Mouse (Mus musculus) small intestine, adult 2 months (tissue): ENCODE results near the gene A730049H05Rik. TPM values are rescaled to one million over a fixed set of nuclear protein-coding genes. Genes with fewer than 3 reads are reported as not detected.

Experiments
- H3K27ac ChIP-seq: fragments of 200-500 bp; 2 replicates; pipeline ENCODE4 v1.5.1; 2012; ENCODE audit warnings: low read depth, low read length, control low read depth, inconsistent platforms; ENCODE audit not compliant: insufficient read depth
- H3K27me3 ChIP-seq: fragments of 200-500 bp; 2 replicates; pipeline ENCODE4 v1.6.1; 2012; ENCODE audit warnings: mild to moderate bottlenecking, moderate library complexity, low read length, inconsistent platforms; ENCODE audit not compliant: control insufficient read depth, insufficient read depth
- H3K36me3 ChIP-seq: fragments of 200-500 bp; 2 replicates; pipeline ENCODE4 v1.6.1; 2012; ENCODE audit warnings: mild to moderate bottlenecking, low read length, control low read depth, inconsistent platforms; ENCODE audit not compliant: control insufficient read depth, insufficient read depth
- H3K4me1 ChIP-seq: fragments of 200-500 bp; 2 replicates; pipeline ENCODE4 v1.6.1; 2012; ENCODE audit warnings: low read length, inconsistent platforms, mixed read lengths; ENCODE audit not compliant: control insufficient read depth, insufficient read depth, insufficient read length
- H3K4me3 ChIP-seq: fragments of 200-500 bp; 2 replicates; pipeline ENCODE4 v1.5.1; 2012; ENCODE audit warnings: low read depth, mild to moderate bottlenecking, control low read depth, inconsistent platforms, low read length, moderate library complexity
- CTCF ChIP-seq: fragments of 200-500 bp; IDR thresholded peaks from 2 replicates; pipeline ENCODE4 v1.5.1; 2012; ENCODE audit warnings: low read depth, mild to moderate bottlenecking, control low read depth, inconsistent platforms, low read length, moderate library complexity, mixed read lengths; ENCODE audit not compliant: insufficient replicate concordance, insufficient read length; ENCODE audit errors: extremely low read depth
- POLR2A ChIP-seq: fragments of 200-500 bp; IDR thresholded peaks from 2 replicates; pipeline ENCODE4 v1.6.1; 2012; ENCODE audit warnings: low read depth, mild to moderate bottlenecking, control low read depth, inconsistent platforms, low read length, moderate library complexity
- WGBS: fragments of 180-500 bp; shearing (Covaris S2); methylation state at CpG from one replicate; pipeline ENCODE4 v1.1.7; 2018; 5-methylcytosine and 5-hydroxymethylcytosine counted together
- polyA plus RNA-seq: library from polyadenylated mRNA; depleted of rRNA; stranded (reverse); fragments of >200 nt; gene quantifications from 2 replicates; pipeline ENCODE4 v1.2.3, GENCODE M21; 2012; rRNA removed

Gene A730049H05Rik
- not detected in 2 replicates for polyA plus RNA-seq

DNA sequence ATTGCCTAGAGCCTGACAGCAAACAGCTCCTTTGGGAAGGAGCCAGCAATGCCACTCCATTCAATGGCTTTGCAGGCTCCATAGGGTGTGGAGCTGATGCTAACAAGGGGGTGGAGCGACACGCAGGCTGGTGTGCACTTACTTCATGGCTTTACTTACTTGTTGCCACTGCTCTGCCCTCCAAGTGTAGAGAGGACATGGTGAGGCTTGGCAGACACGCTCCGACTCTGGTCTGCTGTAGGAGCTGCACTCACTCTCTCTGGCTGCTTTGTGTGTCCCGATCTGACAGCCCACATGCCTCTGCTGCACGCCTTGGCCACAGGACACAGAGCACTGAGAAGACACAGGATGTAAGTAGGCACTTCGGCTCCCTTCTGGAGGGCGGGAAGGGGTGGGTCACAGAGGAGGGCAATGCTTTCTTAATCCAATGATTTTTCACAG lies at the start of gene A730049H05Rik:
Gene A730049H05Rik (plus strand): TSS at position 168 of the 441 bp plus-strand sequence.
- no peaks in the 10 kb centered on the region for H3K36me3 ChIP-seq
- H3K4me1 ChIP-seq: no peaks in the 10 kb centered on the region
- WGBS: 36% methylated on average over 8 of the region's 8 CpGs
- no peaks in the 10 kb centered on the region for H3K27me3 ChIP-seq
- TF ChIP-seq POLR2A (no peak), CTCF (no peak)
- H3K27ac ChIP-seq: no peak within 1 kb of the TSS
- no peak within 1 kb of the TSS for H3K4me3 ChIP-seq

DNA sequence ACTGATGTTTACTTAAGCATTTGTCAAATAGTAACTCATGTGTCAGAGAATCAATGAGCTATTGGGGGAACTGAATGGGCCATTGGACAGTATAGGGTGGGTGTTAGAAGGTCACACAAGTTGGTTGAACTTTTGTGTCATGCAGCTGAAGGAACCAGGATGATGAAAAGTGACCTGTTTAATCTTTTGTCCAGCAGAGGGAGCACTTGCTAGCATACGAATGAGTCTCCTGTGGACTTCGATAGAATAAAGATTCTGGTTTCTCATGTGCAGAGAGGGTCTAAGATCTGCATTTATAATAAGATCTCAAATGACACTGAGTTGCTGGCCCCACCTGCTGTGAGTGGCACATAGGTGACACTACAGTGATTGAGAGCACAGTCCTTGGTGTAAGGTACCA lies 39.9 kb upstream of the A730049H05Rik start:
- no peaks in the 10 kb centered on the region for H3K4me1 ChIP-seq
- TF ChIP-seq POLR2A: no peak
- no peak for TF ChIP-seq CTCF
- no peak overlapping the region for H3K27ac ChIP-seq
- 11% methylated on average over 2 of the region's 2 CpGs for WGBS
- no peaks in the 10 kb centered on the region for H3K27me3 ChIP-seq
- no peak overlapping the region for H3K4me3 ChIP-seq
- no peaks in the 10 kb centered on the region for H3K36me3 ChIP-seq

DNA sequence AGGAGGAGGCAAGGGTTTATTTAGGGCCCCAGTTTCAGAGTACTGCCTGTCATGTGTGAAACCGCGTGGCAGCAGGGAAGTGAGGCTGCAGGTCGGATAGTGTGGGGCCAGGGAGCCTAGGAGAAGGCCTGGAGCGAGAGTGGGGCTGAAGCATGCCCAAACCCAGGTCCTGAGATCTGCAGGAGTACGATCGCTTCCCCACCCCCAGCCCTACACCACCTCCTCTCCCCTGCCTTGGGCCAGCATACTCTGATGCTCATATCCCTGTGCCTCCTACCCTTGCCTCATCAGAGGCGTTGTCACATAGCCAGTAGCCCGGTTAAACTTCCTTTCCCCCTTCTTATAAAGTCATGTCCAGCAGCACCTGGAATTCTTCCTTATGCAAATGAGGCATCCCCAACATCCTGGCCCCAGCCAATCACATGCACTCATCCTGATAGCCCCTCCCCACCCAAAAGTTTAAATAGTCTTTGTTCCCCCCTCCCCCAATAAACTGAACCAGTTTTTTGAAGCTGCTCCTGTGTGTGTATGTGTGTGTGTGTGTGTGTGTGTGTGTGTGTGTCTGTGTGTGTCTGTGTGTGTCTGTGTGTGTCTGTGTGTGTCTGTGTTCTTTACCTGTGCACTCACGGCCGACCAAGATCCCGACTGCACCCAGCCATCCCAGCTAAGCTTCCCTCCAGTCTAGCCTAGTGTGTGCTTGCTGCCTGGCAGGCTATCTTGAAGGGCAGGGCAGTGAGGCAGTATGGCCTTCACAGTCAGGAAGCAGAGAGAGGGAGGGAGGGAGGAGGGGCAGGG lies 36.9 kb upstream of the A730049H05Rik start:
- Histone ChIP-seq H3K4me3 (no peak overlapping the region), H3K27ac (no peak overlapping the region), H3K36me3 (no peaks in the 10 kb centered on the region), H3K4me1 (no peaks in the 10 kb centered on the region), H3K27me3 (no peaks in the 10 kb centered on the region)
- TF ChIP-seq CTCF: no peak
- WGBS: 71% methylated on average over 11 of the region's 11 CpGs

DNA sequence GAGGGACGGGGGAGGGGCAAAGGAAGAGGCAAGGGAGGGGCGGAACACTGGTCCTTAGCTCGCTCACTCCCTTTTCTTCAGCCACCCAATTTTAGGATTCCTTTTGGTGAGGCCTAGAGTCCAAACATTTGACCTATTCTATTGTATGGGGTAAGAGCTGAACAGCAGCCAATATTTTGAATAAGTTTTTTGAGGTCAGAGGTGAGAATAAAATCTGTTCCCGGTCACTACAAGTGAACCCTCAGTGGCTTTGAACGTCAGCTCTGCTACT lies 36.4 kb upstream of the A730049H05Rik start:
- Histone ChIP-seq H3K4me1 (no peaks in the 10 kb centered on the region), H3K27me3 (no peaks in the 10 kb centered on the region), H3K36me3 (no peaks in the 10 kb centered on the region), H3K4me3 (no peak overlapping the region), H3K27ac (no peak overlapping the region)
- WGBS: 40% methylated on average over 5 of the region's 5 CpGs
- TF ChIP-seq POLR2A: no peak
- no peak for TF ChIP-seq CTCF

DNA sequence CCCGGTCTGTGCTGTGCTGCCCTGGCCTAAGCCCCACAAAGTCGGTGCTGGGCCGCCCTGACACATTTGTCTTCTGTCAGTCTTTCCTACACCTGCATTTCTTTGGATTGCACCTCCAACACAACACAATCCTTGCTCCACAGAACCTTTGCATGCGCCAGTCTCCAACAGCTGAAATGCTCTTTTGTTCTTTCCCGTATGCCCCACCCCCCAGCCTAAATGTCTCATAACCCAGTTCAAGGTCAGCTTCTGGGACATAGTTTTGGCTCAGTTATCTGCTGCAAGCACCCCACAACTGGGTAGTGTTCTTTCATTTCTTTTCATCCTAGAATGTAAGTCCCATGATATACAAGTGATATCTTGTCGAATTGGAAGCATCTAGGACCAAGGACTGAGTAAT lies 34.8 kb upstream of the A730049H05Rik start:
- Histone ChIP-seq H3K36me3 (no peaks in the 10 kb centered on the region), H3K4me1 (no peaks in the 10 kb centered on the region), H3K27ac (no peak overlapping the region), H3K4me3 (no peak overlapping the region), H3K27me3 (no peaks in the 10 kb centered on the region)
- TF ChIP-seq POLR2A (no peak), CTCF (no peak)
- 77% methylated on average over 6 of the region's 6 CpGs for WGBS

DNA sequence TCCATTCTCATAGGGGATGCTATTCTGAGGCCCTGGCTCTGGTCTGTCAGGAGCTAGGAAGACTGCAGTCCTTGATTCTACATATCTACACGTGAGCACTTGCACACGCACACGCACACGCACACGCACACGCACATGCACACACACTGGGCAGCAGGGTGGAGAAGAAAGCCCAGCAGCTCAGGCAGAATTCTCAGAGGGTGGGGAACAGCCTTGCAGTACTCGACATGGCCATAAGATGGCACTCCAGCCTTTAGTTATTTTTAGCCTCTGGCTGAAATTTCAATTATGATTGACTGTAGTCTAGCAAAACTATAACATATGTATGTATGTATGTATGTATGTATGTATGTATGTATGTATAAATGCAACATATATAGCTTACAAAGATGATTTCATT lies 31.5 kb upstream of the A730049H05Rik start:
- Histone ChIP-seq H3K4me1 (no peaks in the 10 kb centered on the region), H3K27me3 (no peaks in the 10 kb centered on the region), H3K27ac (no peak overlapping the region), H3K36me3 (no peaks in the 10 kb centered on the region), H3K4me3 (no peak overlapping the region)
- 19% methylated on average over 7 of the region's 7 CpGs for WGBS
- TF ChIP-seq CTCF (peak; percentile 43; the same call in 1 of the 2 replicates), POLR2A (no peak)

DNA sequence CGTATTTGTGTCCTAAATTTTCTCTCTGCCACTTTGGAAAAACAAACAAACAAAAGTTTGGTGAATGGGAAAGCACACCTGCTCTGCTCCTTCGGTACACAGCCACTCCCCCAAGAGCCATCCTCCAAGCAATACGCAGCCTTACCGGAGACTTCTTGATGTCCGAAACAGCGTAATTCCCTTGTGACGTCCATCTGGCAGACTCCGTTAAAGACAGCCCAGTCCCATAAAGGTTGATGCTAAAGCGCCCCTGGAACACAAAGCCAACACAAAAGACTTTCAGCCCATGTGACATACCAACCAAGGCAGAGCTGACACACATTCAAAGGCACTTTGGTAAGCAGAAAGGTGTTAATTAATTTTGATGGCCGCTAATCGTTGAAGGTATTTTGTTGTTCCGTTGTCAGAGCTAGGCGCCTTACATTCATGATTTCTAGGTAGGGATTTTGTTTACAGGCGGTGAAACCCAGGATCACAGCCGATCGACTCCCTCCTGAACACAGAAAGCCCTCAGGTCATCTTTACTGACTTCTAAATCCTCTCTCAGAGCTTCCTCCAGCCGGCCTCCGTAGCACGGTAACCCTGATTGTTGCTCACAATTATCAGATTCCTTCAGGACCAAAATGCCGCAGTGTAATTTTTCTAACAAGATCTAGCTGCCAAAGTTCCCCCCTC lies 29.4 kb upstream of the A730049H05Rik start:
- TF ChIP-seq POLR2A: no peak
- TF ChIP-seq CTCF: no peak
- no peak overlapping the region for H3K4me3 ChIP-seq

More for the DNA sequence above, 29.4 kb upstream of the A730049H05Rik start:
- H3K36me3 ChIP-seq: no peaks in the 10 kb centered on the region
- no peaks in the 10 kb centered on the region for H3K27me3 ChIP-seq
- no peak overlapping the region for H3K27ac ChIP-seq
- no peaks in the 10 kb centered on the region for H3K4me1 ChIP-seq
- 17% methylated on average over 20 of the region's 20 CpGs for WGBS
